Mouse (Mus musculus) heart, embryonic 13.5 days (tissue): ENCODE data around the gene Gja6. TPM values are rescaled to one million over a fixed set of nuclear protein-coding genes. Genes with fewer than 3 reads are reported as not detected.

Experiments
- ATAC-seq: fragments of 200-750 bp; cut with Nextera tagmentation; 2 replicates; pipeline ENCODE4 v1.8.0; 2017; ENCODE audit warnings: moderate TSS enrichment; ENCODE audit not compliant: insufficient number of reproducible peaks, low FRiP score, low TSS enrichment; ENCODE audit errors: extremely low read depth
- H3K27ac ChIP-seq: fragments of 300-500 bp; sonication (generic); replicated peaks from 2 replicates; pipeline ENCODE4 v1.5.1; 2015; ENCODE audit warnings: moderate library complexity, mild to moderate bottlenecking, inconsistent platforms
- H3K27me3 ChIP-seq: fragments of 300-500 bp; sonication (generic); replicated peaks from 2 replicates; pipeline ENCODE4 v1.6.1; 2015; ENCODE audit warnings: mild to moderate bottlenecking, inconsistent platforms
- H3K36me3 ChIP-seq: fragments of 300-500 bp; sonication (generic); 2 replicates; pipeline ENCODE4 v1.6.1; 2015; ENCODE audit warnings: mild to moderate bottlenecking, inconsistent platforms
- H3K4me1 ChIP-seq: fragments of 300-500 bp; sonication (generic); 2 replicates; pipeline ENCODE4 v1.6.1; 2015; ENCODE audit warnings: inconsistent platforms
- H3K4me2 ChIP-seq: fragments of 300-500 bp; sonication (generic); 2 replicates; pipeline ENCODE4 v1.6.1; 2015; ENCODE audit warnings: inconsistent platforms, mild to moderate bottlenecking, moderate library complexity
- H3K4me3 ChIP-seq: fragments of 300-500 bp; sonication (generic); 2 replicates; pipeline ENCODE4 v1.5.1; 2015; ENCODE audit warnings: moderate library complexity, mild to moderate bottlenecking, inconsistent platforms
- H3K9ac ChIP-seq: fragments of 300-500 bp; sonication (generic); 2 replicates; pipeline ENCODE4 v1.6.1; 2015; ENCODE audit warnings: inconsistent platforms, mild to moderate bottlenecking, moderate library complexity
- H3K9me3 ChIP-seq: fragments of 300-500 bp; sonication (generic); 2 replicates; pipeline ENCODE4 v1.6.1; 2016; ENCODE audit warnings: inconsistent platforms
- WGBS: fragments of 180-500 bp; shearing (Covaris S2); methylation state at CpG from one replicate; pipeline ENCODE4 v1.1.7; 2015; ENCODE audit warnings: mixed read lengths; 5-methylcytosine and 5-hydroxymethylcytosine counted together
- polyA plus RNA-seq: library from polyadenylated mRNA; unstranded; fragments of >200 nt; fragmentation: Nextera tagmentation; extraction: Ambion mirVana; gene quantifications from 2 replicates; pipeline ENCODE4 v1.2.1, GENCODE M21; 2015

Gja6 gene
- polyA plus RNA-seq, 1 experiment from 2014 or later, result 0.07 TPM

DNA sequence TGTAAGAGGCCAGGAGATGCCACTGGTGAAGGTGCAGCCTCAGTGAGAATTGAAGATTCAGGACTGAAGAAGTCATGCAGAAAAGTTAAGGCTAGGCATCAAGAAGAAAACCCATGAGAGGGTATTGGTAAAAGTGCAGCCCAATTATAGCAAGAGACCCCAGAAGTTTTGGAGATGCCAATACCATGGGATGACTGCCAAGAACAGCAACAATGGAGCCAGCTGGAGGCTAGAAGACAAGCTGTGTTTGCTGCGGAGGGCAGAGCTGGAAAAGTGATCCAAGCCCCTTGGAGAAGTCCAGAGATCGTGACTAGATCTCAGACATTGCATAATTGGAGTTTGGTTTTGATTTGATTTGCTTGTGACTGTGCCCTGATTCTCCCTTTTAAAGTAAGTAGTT, 20.6 kb downstream of the Gja6 start:
- H3K4me3 ChIP-seq, result no peak overlapping the region
- H3K36me3 ChIP-seq, result no peaks in the 10 kb centered on the region
- no peaks in the 10 kb centered on the region for H3K4me1 ChIP-seq
- 71% methylated on average over 2 of the region's 2 CpGs for WGBS
- H3K4me2 ChIP-seq, result no peak overlapping the region
- no peaks in the 10 kb centered on the region for H3K27me3 ChIP-seq
- no peaks in the 10 kb centered on the region for H3K9me3 ChIP-seq
- ATAC-seq, result no peak
- H3K27ac ChIP-seq, result no peak overlapping the region
- no peak overlapping the region for H3K9ac ChIP-seq

DNA sequence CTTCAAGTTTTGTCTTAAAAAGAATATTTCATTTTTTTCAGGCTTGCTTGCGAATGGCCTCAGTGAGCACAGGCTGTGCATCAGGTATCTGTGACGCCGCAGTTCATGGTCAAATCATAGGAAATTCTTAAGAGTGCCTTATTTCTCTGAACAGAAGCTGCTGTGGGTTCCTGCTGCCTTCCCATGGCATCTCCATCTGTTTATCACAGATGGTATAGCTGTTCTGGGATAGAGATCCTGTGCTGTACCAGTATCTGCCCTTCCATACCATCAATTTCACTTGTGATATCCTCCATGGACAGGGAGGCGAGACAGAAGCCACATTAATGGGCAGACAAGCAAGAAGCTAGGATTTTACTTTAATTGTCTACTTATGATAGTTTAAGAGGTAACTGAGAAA, 40.3 kb downstream of the Gja6 start:
- no peak overlapping the region for H3K4me3 ChIP-seq
- H3K4me2 ChIP-seq, result no peak overlapping the region
- ATAC-seq, result no peak
- H3K9ac ChIP-seq, result no peak overlapping the region
- WGBS, result 80% methylated on average over 4 of the region's 4 CpGs
- no peaks in the 10 kb centered on the region for H3K4me1 ChIP-seq
- peaks cover 8% of the 10 kb centered on the region; the same call in 1 of the 2 replicates for H3K27me3 ChIP-seq
- H3K27ac ChIP-seq, result no peak overlapping the region
- H3K36me3 ChIP-seq, result no peaks in the 10 kb centered on the region
- H3K9me3 ChIP-seq, result no peaks in the 10 kb centered on the region

GRCm38 (mm10) chrX:160865022-160865421, 41.8 kb downstream of the Gja6 start:
- Histone ChIP-seq H3K4me1 (no peaks in the 10 kb centered on the region), H3K9me3 (no peaks in the 10 kb centered on the region), H3K27me3 (peaks cover 8% of the 10 kb centered on the region; the same call in 1 of the 2 replicates), H3K27ac (no peak overlapping the region), H3K4me2 (no peak overlapping the region), H3K36me3 (no peaks in the 10 kb centered on the region), H3K9ac (no peak overlapping the region), H3K4me3 (no peak overlapping the region)
- no peak for ATAC-seq
- 81% methylated on average over 4 of the region's 4 CpGs for WGBS

GRCm38 (mm10) chrX:160863689-160864383, 43.0 kb downstream of the Gja6 start:
- Histone ChIP-seq H3K9me3 (no peaks in the 10 kb centered on the region), H3K9ac (no peak overlapping the region), H3K36me3 (no peaks in the 10 kb centered on the region), H3K4me1 (no peaks in the 10 kb centered on the region), H3K27ac (no peak overlapping the region), H3K27me3 (peaks cover 8% of the 10 kb centered on the region; the same call in 1 of the 2 replicates), H3K4me3 (no peak overlapping the region), H3K4me2 (no peak overlapping the region)
- WGBS, result 73% methylated on average over 4 of the region's 4 CpGs
- ATAC-seq, result no peak

Other genes with a start within 250 kb of the Gja6 start
- not detected in 2 replicates for gene Ppef1, start 171.3 kb downstream of the Gja6 start, polyA plus RNA-seq
- not detected in 2 replicates for gene Rs1, start 139.0 kb downstream of the Gja6 start, polyA plus RNA-seq
- gene Cdkl5, start 87.7 kb upstream of the Gja6 start, polyA plus RNA-seq, result 1.6 and 2.0 TPM in 2 replicates
- 2.8 and 3.4 TPM in 2 replicates for gene Scml2, start 210.1 kb upstream of the Gja6 start, polyA plus RNA-seq